Mouse (Mus musculus): ENCODE results near the gene Gpr88. TPM values are rescaled to one million over a fixed set of nuclear protein-coding genes. Genes with fewer than 3 reads are reported as not detected.

Gene Gpr88
- total and polyA plus RNA-seq, 2 experiments from 2014 or later, result 2.5 to 8.9 TPM

GRCm38 (mm10) chr3:116252255-116253040 lies 855 bp downstream of the Gpr88 start:
- Histone ChIP-seq H3K9me3 (ENCODE audit: low read length) (no peaks in the 10 kb centered on the region), H3K27me3 (ENCODE audit: insufficient read depth, low read length) (peaks cover 6% of the 10 kb centered on the region), H3K4me2 (ENCODE audit: low read depth, low read length, poor library complexity, severe bottlenecking) (peak overlapping the region; percentile 99), H3K36me3 (ENCODE audit: insufficient read depth, low read length) (no peaks in the 10 kb centered on the region), H3K27ac (ENCODE audit: low read depth, low read length) (peak overlapping the region; percentile 43), H3K9ac (replicated peaks; ENCODE audit: low read length, poor library complexity, severe bottlenecking) (peak overlapping the region; percentile 59), H3K4me1 (ENCODE audit: insufficient read depth, low read length) (peaks cover 5% of the 10 kb centered on the region; the same call in 1 of the 2 replicates), H3K4me3 (ENCODE audit: low read depth, low read length) (peak overlapping the region; percentile 68)
- peak; percentile 39; the same call in 1 of the 2 replicates for TF ChIP-seq CTCF (IDR thresholded peaks at IDR 0.05)
- under 1% methylated on average over 46 of the region's 48 CpGs for WGBS
- DNase-seq (ENCODE audit: low spot score) (peak; percentile 64), ATAC-seq (ENCODE audit: low FRiP score) (peak; percentile 82)

GRCm38 (mm10) chr3:116251481-116252254 lies 1.6 kb downstream of the Gpr88 start:
- WGBS, result under 1% methylated on average over 80 of the region's 86 CpGs
- Histone ChIP-seq H3K4me3 (ENCODE audit: low read depth, low read length) (peak overlapping the region; percentile 68), H3K4me1 (ENCODE audit: insufficient read depth, low read length) (peaks cover 5% of the 10 kb centered on the region; the same call in 1 of the 2 replicates), H3K4me2 (ENCODE audit: low read depth, low read length, poor library complexity, severe bottlenecking) (peak overlapping the region; percentile 99), H3K27me3 (ENCODE audit: insufficient read depth, low read length) (peaks cover 6% of the 10 kb centered on the region), H3K9me3 (ENCODE audit: low read length) (no peaks in the 10 kb centered on the region), H3K27ac (ENCODE audit: low read depth, low read length) (peak overlapping the region; percentile 43), H3K36me3 (ENCODE audit: insufficient read depth, low read length) (no peaks in the 10 kb centered on the region), H3K9ac (replicated peaks; ENCODE audit: low read length, poor library complexity, severe bottlenecking) (peak overlapping the region; percentile 59)
- TF ChIP-seq CTCF (IDR thresholded peaks at IDR 0.05), result no peak
- DNase-seq (ENCODE audit: low spot score), result peak; percentile 57
- peak; percentile 74 for ATAC-seq (ENCODE audit: low FRiP score)

- H3K36me3 ChIP-seq (ENCODE audit: insufficient read depth, low read length), result no peaks in the 10 kb centered on the region
- no peaks in the 10 kb centered on the region; the same call in none of the 2 replicates for H3K27me3 ChIP-seq (ENCODE audit: insufficient read depth, low read length)
- WGBS, result 90% methylated on average over 2 of the region's 2 CpGs
- no peaks in the 10 kb centered on the region for H3K9me3 ChIP-seq (ENCODE audit: low read length)
- H3K9ac ChIP-seq (replicated peaks; ENCODE audit: low read length, poor library complexity, severe bottlenecking), result no peak overlapping the region
- no peak overlapping the region for H3K27ac ChIP-seq (ENCODE audit: low read depth, low read length)
- no peak overlapping the region for H3K4me2 ChIP-seq (ENCODE audit: low read depth, low read length, poor library complexity, severe bottlenecking)
- ATAC-seq (ENCODE audit: low FRiP score) (no peak), DNase-seq (ENCODE audit: low spot score) (peak; percentile 26)
- no peak for TF ChIP-seq CTCF (IDR thresholded peaks at IDR 0.05)
- no peak overlapping the region for H3K4me3 ChIP-seq (ENCODE audit: low read depth, low read length)
- peaks cover 5% of the 10 kb centered on the region; the same call in 1 of the 2 replicates for H3K4me1 ChIP-seq (ENCODE audit: insufficient read depth, low read length)
These were observed 4.3 kb downstream of the Gpr88 start for GRCm38 (mm10) chr3:116249026-116249425.

- no peaks in the 10 kb centered on the region for H3K9me3 ChIP-seq (ENCODE audit: low read length)
- no peaks in the 10 kb centered on the region for H3K36me3 ChIP-seq (ENCODE audit: insufficient read depth, low read length)
- no peak overlapping the region for H3K27ac ChIP-seq (ENCODE audit: low read depth, low read length)
- H3K4me1 ChIP-seq (ENCODE audit: insufficient read depth, low read length), result no peaks in the 10 kb centered on the region
- no peak overlapping the region for H3K4me2 ChIP-seq (ENCODE audit: low read depth, low read length, poor library complexity, severe bottlenecking)
- no peak overlapping the region for H3K4me3 ChIP-seq (ENCODE audit: low read depth, low read length)
- no peak for TF ChIP-seq CTCF (IDR thresholded peaks at IDR 0.05)
- no peak overlapping the region for H3K9ac ChIP-seq (replicated peaks; ENCODE audit: low read length, poor library complexity, severe bottlenecking)
- DNase-seq (ENCODE audit: low spot score) (no peak), ATAC-seq (ENCODE audit: low FRiP score) (no peak)
- H3K27me3 ChIP-seq (ENCODE audit: insufficient read depth, low read length), result no peaks in the 10 kb centered on the region
- 71% methylated on average over 6 of the region's 6 CpGs for WGBS
These were observed 8.8 kb downstream of the Gpr88 start for GRCm38 (mm10) chr3:116244476-116244875.

GRCm38 (mm10) chr3:116242685-116243084 lies 10.6 kb downstream of the Gpr88 start:
- Histone ChIP-seq H3K4me2 (ENCODE audit: low read depth, low read length, poor library complexity, severe bottlenecking) (no peak overlapping the region), H3K4me3 (ENCODE audit: low read depth, low read length) (no peak overlapping the region), H3K4me1 (ENCODE audit: insufficient read depth, low read length) (no peaks in the 10 kb centered on the region), H3K27me3 (ENCODE audit: insufficient read depth, low read length) (no peaks in the 10 kb centered on the region), H3K9me3 (ENCODE audit: low read length) (no peaks in the 10 kb centered on the region), H3K9ac (replicated peaks; ENCODE audit: low read length, poor library complexity, severe bottlenecking) (no peak overlapping the region), H3K27ac (ENCODE audit: low read depth, low read length) (no peak overlapping the region), H3K36me3 (ENCODE audit: insufficient read depth, low read length) (no peaks in the 10 kb centered on the region)
- 60% methylated on average over 9 of the region's 9 CpGs for WGBS
- ATAC-seq (ENCODE audit: low FRiP score), result no peak
- DNase-seq (ENCODE audit: low spot score), result no peak
- no peak for TF ChIP-seq CTCF (IDR thresholded peaks at IDR 0.05)

GRCm38 (mm10) chr3:116237527-116237926 lies 15.8 kb downstream of the Gpr88 start:
- Histone ChIP-seq H3K36me3 (ENCODE audit: insufficient read depth, low read length) (no peaks in the 10 kb centered on the region), H3K4me3 (ENCODE audit: low read depth, low read length) (no peak overlapping the region), H3K27me3 (ENCODE audit: insufficient read depth, low read length) (no peaks in the 10 kb centered on the region), H3K4me2 (ENCODE audit: low read depth, low read length, poor library complexity, severe bottlenecking) (no peak overlapping the region), H3K9ac (replicated peaks; ENCODE audit: low read length, poor library complexity, severe bottlenecking) (no peak overlapping the region), H3K9me3 (ENCODE audit: low read length) (no peaks in the 10 kb centered on the region), H3K27ac (ENCODE audit: low read depth, low read length) (no peak overlapping the region), H3K4me1 (ENCODE audit: insufficient read depth, low read length) (no peaks in the 10 kb centered on the region)
- WGBS, result 89% methylated on average over 5 of the region's 5 CpGs
- DNase-seq (ENCODE audit: low spot score) (no peak), ATAC-seq (ENCODE audit: low FRiP score) (no peak)
- peak; percentile 28 for TF ChIP-seq CTCF (IDR thresholded peaks at IDR 0.05)

Data from midbrain, postnatal 0 days (tissue).